Mouse (Mus musculus) stomach, embryonic 14.5 days (tissue): ENCODE data around the gene Zfp827. TPM values are rescaled to one million over a fixed set of nuclear protein-coding genes. Genes with fewer than 3 reads are reported as not detected.

Experiments used
- ATAC-seq: fragments of 200-750 bp; cut with Nextera tagmentation; 2 replicates; pipeline ENCODE4 v1.8.0; 2017; ENCODE audit warnings: low read depth, moderate TSS enrichment; ENCODE audit not compliant: insufficient number of reproducible peaks, insufficient read depth, low FRiP score
- H3K27ac ChIP-seq: fragments of 300-500 bp; sonication (generic); 2 replicates; pipeline ENCODE4 v1.5.1; 2014; ENCODE audit warnings: mild to moderate bottlenecking, low read length, moderate library complexity, mixed read lengths
- H3K27me3 ChIP-seq: fragments of 300-500 bp; sonication (generic); 2 replicates; pipeline ENCODE4 v1.6.1; 2014; ENCODE audit warnings: low read length, control low read depth, mixed read lengths; ENCODE audit not compliant: control insufficient read depth, insufficient read depth
- H3K36me3 ChIP-seq: fragments of 300-500 bp; sonication (generic); 2 replicates; pipeline ENCODE4 v1.6.1; 2014; ENCODE audit warnings: mild to moderate bottlenecking, control low read depth, low read length, moderate library complexity, mixed read lengths; ENCODE audit not compliant: control insufficient read depth, insufficient read depth
- H3K4me1 ChIP-seq: fragments of 300-500 bp; sonication (generic); 2 replicates; pipeline ENCODE4 v1.6.1; 2014; ENCODE audit warnings: low read length, control low read depth, mixed read lengths; ENCODE audit not compliant: control insufficient read depth, insufficient read depth
- H3K4me2 ChIP-seq: fragments of 300-500 bp; sonication (generic); replicated peaks from 2 replicates; pipeline ENCODE4 v1.6.1; 2014; ENCODE audit warnings: low read depth, low read length, control low read depth
- H3K4me3 ChIP-seq: fragments of 300-500 bp; sonication (generic); 2 replicates; pipeline ENCODE4 v1.5.1; 2014; ENCODE audit warnings: low read depth, low read length, control low read depth
- H3K9ac ChIP-seq: fragments of 300-500 bp; sonication (generic); replicated peaks from 2 replicates; pipeline ENCODE4 v1.6.1; 2014; ENCODE audit warnings: low read depth, mild to moderate bottlenecking, control low read depth, low read length, moderate library complexity, mixed read lengths
- H3K9me3 ChIP-seq: fragments of 300-500 bp; sonication (generic); 2 replicates; pipeline ENCODE4 v1.6.1; 2016; ENCODE audit warnings: low read depth, low read length, control low read depth; ENCODE audit not compliant: control insufficient read depth
- WGBS: fragments of 180-500 bp; shearing (Covaris S2); extraction: QIAGEN DNeasy Blood & Tissue Kit; methylation state at CpG from one replicate; pipeline ENCODE4 v1.1.7; 2014; 5-methylcytosine and 5-hydroxymethylcytosine counted together
- polyA plus RNA-seq: library from polyadenylated mRNA; unstranded; fragments of >200 nt; fragmentation: Nextera tagmentation; extraction: Ambion mirVana; gene quantifications from 2 replicates; pipeline ENCODE4 v1.2.1, GENCODE M21; 2014

Zfp827 gene
- polyA plus RNA-seq, 1 experiment from 2014 or later = 15.2 TPM

- no peaks in the 10 kb centered on the region for H3K9me3 ChIP-seq
- no peak overlapping the region for H3K4me2 ChIP-seq
- no peak for ATAC-seq
- peaks cover 3% of the 10 kb centered on the region for H3K36me3 ChIP-seq
- WGBS = 73% methylated on average over 6 of the region's 6 CpGs
- no peaks in the 10 kb centered on the region for H3K4me1 ChIP-seq
- H3K27me3 ChIP-seq = no peaks in the 10 kb centered on the region
- no peak overlapping the region for H3K9ac ChIP-seq
- H3K4me3 ChIP-seq = no peak overlapping the region
- no peak overlapping the region for H3K27ac ChIP-seq
Observed at GRCm38 (mm10) chr8:79048388-79049005, 20.3 kb downstream of the Zfp827 start.

GRCm38 (mm10) chr8:79054222-79054621 lies 26.0 kb downstream of the Zfp827 start:
- no peak overlapping the region for H3K9ac ChIP-seq
- H3K4me3 ChIP-seq = no peak overlapping the region
- no peaks in the 10 kb centered on the region for H3K9me3 ChIP-seq
- WGBS = 89% methylated on average over 6 of the region's 6 CpGs
- H3K27ac ChIP-seq = no peak overlapping the region
- no peaks in the 10 kb centered on the region for H3K27me3 ChIP-seq
- H3K4me2 ChIP-seq = no peak overlapping the region
- no peak for ATAC-seq
- H3K4me1 ChIP-seq = no peaks in the 10 kb centered on the region; the same call in 1 of the 2 replicates
- H3K36me3 ChIP-seq = peaks cover 3% of the 10 kb centered on the region

- Histone ChIP-seq H3K4me2 (no peak overlapping the region), H3K36me3 (peaks cover 15% of the 10 kb centered on the region), H3K4me3 (no peak overlapping the region), H3K9ac (no peak overlapping the region), H3K27me3 (no peaks in the 10 kb centered on the region), H3K4me1 (no peaks in the 10 kb centered on the region; the same call in 1 of the 2 replicates), H3K27ac (no peak overlapping the region), H3K9me3 (no peaks in the 10 kb centered on the region)
- no peak for ATAC-seq
- 78% methylated on average over 3 of the region's 3 CpGs for WGBS
Observed at GRCm38 (mm10) chr8:79057179-79057578, 28.9 kb downstream of the Zfp827 start.

- ATAC-seq = no peak
- no peaks in the 10 kb centered on the region for H3K9me3 ChIP-seq
- no peaks in the 10 kb centered on the region; the same call in 1 of the 2 replicates for H3K4me1 ChIP-seq
- no peak overlapping the region for H3K9ac ChIP-seq
- no peak overlapping the region for H3K4me3 ChIP-seq
- 68% methylated on average over 4 of the region's 4 CpGs for WGBS
- H3K27me3 ChIP-seq = no peaks in the 10 kb centered on the region
- H3K4me2 ChIP-seq = no peak overlapping the region
- peaks cover 21% of the 10 kb centered on the region for H3K36me3 ChIP-seq
- no peak overlapping the region for H3K27ac ChIP-seq
Observed at GRCm38 (mm10) chr8:79059361-79059760, 31.1 kb downstream of the Zfp827 start.

- H3K9ac ChIP-seq = no peak overlapping the region
- WGBS = 70% methylated on average over 19 of the region's 19 CpGs
- peak; percentile 28; the same call in 1 of the 2 replicates for ATAC-seq
- no peak overlapping the region for H3K4me3 ChIP-seq
- H3K9me3 ChIP-seq = no peaks in the 10 kb centered on the region
- no peak overlapping the region for H3K4me2 ChIP-seq
- H3K27ac ChIP-seq = no peak overlapping the region
- H3K4me1 ChIP-seq = no peaks in the 10 kb centered on the region; the same call in 1 of the 2 replicates
- H3K36me3 ChIP-seq = peaks cover 21% of the 10 kb centered on the region
- no peaks in the 10 kb centered on the region for H3K27me3 ChIP-seq
Observed at GRCm38 (mm10) chr8:79060013-79060609, 31.9 kb downstream of the Zfp827 start.

GRCm38 (mm10) chr8:79065924-79066323 lies 37.7 kb downstream of the Zfp827 start:
- Histone ChIP-seq H3K4me3 (no peak overlapping the region), H3K4me1 (no peaks in the 10 kb centered on the region), H3K36me3 (peaks cover 37% of the 10 kb centered on the region), H3K4me2 (no peak overlapping the region), H3K27ac (no peak overlapping the region), H3K9me3 (no peaks in the 10 kb centered on the region), H3K27me3 (no peaks in the 10 kb centered on the region), H3K9ac (no peak overlapping the region)
- ATAC-seq = no peak
- WGBS = 96% methylated on average over 2 of the region's 2 CpGs

GRCm38 (mm10) chr8:79067812-79068630 lies 39.8 kb downstream of the Zfp827 start:
- Histone ChIP-seq H3K4me3 (no peak overlapping the region), H3K9ac (no peak overlapping the region), H3K27ac (no peak overlapping the region), H3K4me1 (no peaks in the 10 kb centered on the region), H3K36me3 (peaks cover 31% of the 10 kb centered on the region; the same call in 1 of the 2 replicates), H3K27me3 (no peaks in the 10 kb centered on the region), H3K9me3 (no peaks in the 10 kb centered on the region), H3K4me2 (no peak overlapping the region)
- ATAC-seq = no peak
- WGBS = 71% methylated on average over 3 of the region's 3 CpGs

- Histone ChIP-seq H3K36me3 (peaks cover 21% of the 10 kb centered on the region; the same call in 1 of the 2 replicates), H3K27me3 (no peaks in the 10 kb centered on the region), H3K4me2 (no peak overlapping the region), H3K4me3 (no peak overlapping the region), H3K4me1 (no peaks in the 10 kb centered on the region), H3K9me3 (no peaks in the 10 kb centered on the region), H3K9ac (no peak overlapping the region), H3K27ac (no peak overlapping the region)
- 81% methylated on average over 3 of the region's 3 CpGs for WGBS
- no peak for ATAC-seq
Observed at GRCm38 (mm10) chr8:79073311-79073710, 45.1 kb downstream of the Zfp827 start.
